Mouse (Mus musculus) G1E-ER4 (cell line): ENCODE measurements around the gene Babam2. TPM values are rescaled to one million over a fixed set of nuclear protein-coding genes. Genes with fewer than 3 reads are reported as not detected.

Source experiments
- GATA1 ChIP-seq: IDR thresholded peaks from one replicate; pipeline ENCODE4 v1.8.0; 2012; ENCODE audit warnings: low read length, inconsistent platforms
- polyA plus RNA-seq: library from polyadenylated mRNA; stranded (reverse); fragments of >175 nt; gene quantifications from 2 replicates; pipeline ENCODE4 v1.2.3, GENCODE M21; 2012

Gene Babam2
- polyA plus RNA-seq, 1 experiment: 43.6 TPM

GRCm38 (mm10) chr5:31796979-31797378 lies 99.5 kb downstream of the Babam2 start:
- TF ChIP-seq GATA1: no peak

GRCm38 (mm10) chr5:31804751-31805150 lies 107.3 kb downstream of the Babam2 start:
- no peak for TF ChIP-seq GATA1

GRCm38 (mm10) chr5:31807312-31807711 lies 109.8 kb downstream of the Babam2 start:
- peak; percentile 16 for TF ChIP-seq GATA1

GRCm38 (mm10) chr5:31808271-31808670 lies 110.8 kb downstream of the Babam2 start:
- TF ChIP-seq GATA1: no peak

GRCm38 (mm10) chr5:31810796-31811662 lies 113.5 kb downstream of the Babam2 start:
- TF ChIP-seq GATA1: no peak

GRCm38 (mm10) chr5:31811663-31812001 lies 114.1 kb downstream of the Babam2 start:
- TF ChIP-seq GATA1: no peak

GRCm38 (mm10) chr5:31813156-31813675 lies 115.7 kb downstream of the Babam2 start:
- no peak for TF ChIP-seq GATA1

- TF ChIP-seq GATA1: no peak
Measured at GRCm38 (mm10) chr5:31814068-31814467, 116.6 kb downstream of the Babam2 start.

GRCm38 (mm10) chr5:31815129-31815528 lies 117.6 kb downstream of the Babam2 start:
- no peak for TF ChIP-seq GATA1

- no peak for TF ChIP-seq GATA1
Measured at GRCm38 (mm10) chr5:31816082-31816481, 118.6 kb downstream of the Babam2 start.

- no peak for TF ChIP-seq GATA1
Measured at GRCm38 (mm10) chr5:31820801-31821200, 123.3 kb downstream of the Babam2 start.

GRCm38 (mm10) chr5:31821204-31821603 lies 123.7 kb downstream of the Babam2 start:
- TF ChIP-seq GATA1: no peak

GRCm38 (mm10) chr5:31823673-31824072 lies 126.2 kb downstream of the Babam2 start:
- no peak for TF ChIP-seq GATA1

GRCm38 (mm10) chr5:31824126-31824525 lies 126.6 kb downstream of the Babam2 start:
- no peak for TF ChIP-seq GATA1

- no peak for TF ChIP-seq GATA1
Measured at GRCm38 (mm10) chr5:31827304-31827703, 129.8 kb downstream of the Babam2 start.

GRCm38 (mm10) chr5:31827896-31828295 lies 130.4 kb downstream of the Babam2 start:
- no peak for TF ChIP-seq GATA1

- no peak for TF ChIP-seq GATA1
Measured at GRCm38 (mm10) chr5:31828747-31829146, 131.3 kb downstream of the Babam2 start.
